Mouse (Mus musculus) small intestine, adult 2 months (tissue): ENCODE results near the gene Camkv. TPM values are rescaled to one million over a fixed set of nuclear protein-coding genes. Genes with fewer than 3 reads are reported as not detected.

ENCODE experiments used
- H3K27ac ChIP-seq: fragments of 200-500 bp; 2 replicates; pipeline ENCODE4 v1.5.1; 2012; ENCODE audit warnings: low read depth, low read length, control low read depth, inconsistent platforms; ENCODE audit not compliant: insufficient read depth
- H3K27me3 ChIP-seq: fragments of 200-500 bp; 2 replicates; pipeline ENCODE4 v1.6.1; 2012; ENCODE audit warnings: mild to moderate bottlenecking, moderate library complexity, low read length, inconsistent platforms; ENCODE audit not compliant: control insufficient read depth, insufficient read depth
- H3K36me3 ChIP-seq: fragments of 200-500 bp; 2 replicates; pipeline ENCODE4 v1.6.1; 2012; ENCODE audit warnings: mild to moderate bottlenecking, low read length, control low read depth, inconsistent platforms; ENCODE audit not compliant: control insufficient read depth, insufficient read depth
- H3K4me1 ChIP-seq: fragments of 200-500 bp; 2 replicates; pipeline ENCODE4 v1.6.1; 2012; ENCODE audit warnings: low read length, inconsistent platforms, mixed read lengths; ENCODE audit not compliant: control insufficient read depth, insufficient read depth, insufficient read length
- H3K4me3 ChIP-seq: fragments of 200-500 bp; 2 replicates; pipeline ENCODE4 v1.5.1; 2012; ENCODE audit warnings: low read depth, mild to moderate bottlenecking, control low read depth, inconsistent platforms, low read length, moderate library complexity
- CTCF ChIP-seq: fragments of 200-500 bp; IDR thresholded peaks from 2 replicates; pipeline ENCODE4 v1.5.1; 2012; ENCODE audit warnings: low read depth, mild to moderate bottlenecking, control low read depth, inconsistent platforms, low read length, moderate library complexity, mixed read lengths; ENCODE audit not compliant: insufficient replicate concordance, insufficient read length; ENCODE audit errors: extremely low read depth
- POLR2A ChIP-seq: fragments of 200-500 bp; IDR thresholded peaks from 2 replicates; pipeline ENCODE4 v1.6.1; 2012; ENCODE audit warnings: low read depth, mild to moderate bottlenecking, control low read depth, inconsistent platforms, low read length, moderate library complexity
- WGBS: fragments of 180-500 bp; shearing (Covaris S2); methylation state at CpG from one replicate; pipeline ENCODE4 v1.1.7; 2018; 5-methylcytosine and 5-hydroxymethylcytosine counted together
- polyA plus RNA-seq: library from polyadenylated mRNA; depleted of rRNA; stranded (reverse); fragments of >200 nt; gene quantifications from 2 replicates; pipeline ENCODE4 v1.2.3, GENCODE M21; 2012

The Camkv gene
- polyA plus RNA-seq, 1 experiment = 0.35 TPM

- WGBS = 72% methylated on average over 10 of the region's 10 CpGs
- Histone ChIP-seq H3K4me3 (no peak overlapping the region), H3K27ac (peak overlapping the region; percentile 98), H3K36me3 (peaks cover 27% of the 10 kb centered on the region), H3K27me3 (no peaks in the 10 kb centered on the region), H3K4me1 (peaks cover 20% of the 10 kb centered on the region; the same call in 1 of the 2 replicates)
- no peak for TF ChIP-seq POLR2A
These were observed 39.2 kb downstream of the Camkv start for GRCm38 (mm10) chr9:107974491-107975171.

- Histone ChIP-seq H3K27ac (peak within 1 kb of the TSS; percentile 98), H3K27me3 (no peaks in the 10 kb centered on the region), H3K4me3 (peak within 1 kb of the TSS; percentile 68), H3K4me1 (peaks cover 20% of the 10 kb centered on the region; the same call in 1 of the 2 replicates), H3K36me3 (peaks cover 35% of the 10 kb centered on the region)
- 41% methylated on average over 12 of the region's 12 CpGs for WGBS
- TF ChIP-seq CTCF (no peak), POLR2A (peak; percentile 53; the same call in 1 of the 2 replicates)
These were observed 40.2 kb downstream of the Camkv start, which contains the start of gene Uba7 for GRCm38 (mm10) chr9:107975399-107976386. TSS of gene Uba7 (plus strand) at chr9:107975505.

DNA sequence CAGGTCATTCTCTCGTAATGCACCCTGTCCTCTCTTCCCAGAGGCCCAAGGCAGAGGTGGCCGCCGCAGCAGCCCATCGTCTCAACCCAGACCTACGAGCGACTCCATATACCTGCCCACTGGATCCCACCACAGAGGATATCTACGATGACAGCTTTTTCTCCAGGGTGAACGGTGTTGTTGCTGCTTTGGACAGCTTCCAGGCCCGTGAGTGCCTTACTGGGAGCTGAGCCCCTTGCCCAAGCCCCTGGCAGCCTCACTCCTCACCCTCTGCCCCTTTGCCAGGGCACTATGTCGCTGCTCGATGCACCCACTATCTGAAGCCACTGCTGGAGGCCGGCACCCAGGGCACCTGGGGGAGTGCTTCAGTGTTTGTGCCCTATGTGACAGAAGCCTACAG, 43.3 kb downstream of the Camkv start:
- WGBS = 94% methylated on average over 12 of the region's 12 CpGs
- Histone ChIP-seq H3K4me3 (no peak overlapping the region), H3K27ac (no peak overlapping the region), H3K4me1 (peaks cover 21% of the 10 kb centered on the region), H3K27me3 (no peaks in the 10 kb centered on the region), H3K36me3 (peaks cover 51% of the 10 kb centered on the region)
- no peak for TF ChIP-seq POLR2A
- TF ChIP-seq CTCF = no peak

DNA sequence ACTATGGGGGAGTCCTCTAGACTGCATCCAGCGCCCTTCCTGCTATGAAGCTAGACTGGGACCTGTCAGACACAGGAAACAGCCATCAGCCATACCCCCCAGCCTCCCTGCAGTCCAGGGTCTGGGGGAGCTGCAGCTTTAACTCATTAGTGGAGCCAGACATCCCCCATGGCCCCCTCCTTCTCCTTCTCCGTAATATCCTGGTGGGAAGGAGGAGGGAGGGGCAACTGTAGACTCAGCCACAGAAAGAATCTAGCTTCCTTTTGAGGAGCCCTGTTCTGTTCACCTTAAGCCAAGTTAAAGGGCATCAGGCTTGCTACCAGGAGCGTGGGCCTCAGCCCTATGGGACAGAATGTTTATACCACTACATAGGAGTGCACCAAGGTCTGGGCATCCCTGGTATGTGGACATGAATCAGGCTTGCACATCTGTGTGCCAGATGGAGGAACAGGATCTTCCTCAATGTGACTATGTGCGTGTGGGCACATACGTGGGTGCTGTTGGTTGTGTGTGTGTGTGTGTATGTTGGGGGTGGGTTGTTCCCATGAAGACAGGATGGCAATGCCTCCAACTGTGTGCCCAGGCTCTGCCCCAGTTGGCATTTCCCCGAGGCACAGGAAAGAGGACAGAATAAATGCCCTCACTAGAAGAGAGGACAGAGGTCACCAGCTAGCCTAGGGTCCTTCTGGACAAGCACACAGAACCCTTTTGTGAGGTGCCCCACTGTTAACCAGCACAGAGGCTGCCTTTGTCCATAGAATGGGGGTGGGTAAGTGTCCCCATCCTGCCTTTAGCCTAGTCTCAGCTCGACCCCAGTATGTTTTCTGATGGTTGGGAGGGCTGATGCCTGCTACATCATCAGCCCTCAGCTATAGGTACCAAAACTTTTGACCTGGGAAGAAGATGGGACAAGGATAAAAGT, 46.5 kb downstream of the Camkv start:
- Histone ChIP-seq H3K4me3 (no peak overlapping the region), H3K27ac (peak overlapping the region; percentile 74), H3K36me3 (peaks cover 54% of the 10 kb centered on the region), H3K27me3 (no peaks in the 10 kb centered on the region), H3K4me1 (peaks cover 21% of the 10 kb centered on the region)
- WGBS = 71% methylated on average over 7 of the region's 7 CpGs
- no peak for TF ChIP-seq POLR2A
- TF ChIP-seq CTCF = no peak

DNA sequence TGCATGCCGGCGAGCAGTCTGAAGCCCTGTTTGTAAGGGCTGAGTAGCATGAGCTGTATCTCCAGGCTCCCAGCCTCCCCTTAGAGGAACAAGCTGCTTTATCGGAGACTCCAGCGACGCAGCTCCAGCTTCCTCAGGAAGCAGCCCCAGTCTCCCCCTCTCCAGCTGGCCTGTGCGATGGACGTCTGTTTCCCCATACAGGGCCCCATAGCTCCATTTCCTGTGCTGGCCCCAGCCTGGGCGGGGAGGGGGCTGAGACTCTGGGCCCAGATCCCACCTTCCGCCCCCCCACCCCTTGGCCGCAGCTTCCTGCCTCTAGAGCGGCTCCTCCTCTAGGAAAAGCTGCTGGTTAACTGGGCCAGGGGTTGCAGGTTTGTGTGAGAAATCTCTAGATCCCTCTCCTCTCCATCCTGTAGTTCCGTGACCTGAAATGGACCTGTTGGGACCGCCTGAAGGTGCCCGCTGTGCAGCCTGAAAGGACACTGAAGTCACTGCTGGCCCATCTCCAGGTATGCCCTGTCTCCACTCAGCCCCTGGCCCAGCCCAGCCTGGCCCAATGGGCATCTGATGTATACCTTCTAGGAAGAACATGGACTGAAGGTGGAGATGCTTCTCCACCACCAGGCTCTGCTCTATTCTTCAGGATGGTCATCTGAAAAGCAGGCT, 47.3 kb downstream of the Camkv start, which contains the start of gene Gm20661:
Gene Gm20661, plus strand, starts transcription at position 378 of the 666 bp plus-strand sequence.
- no peak for TF ChIP-seq POLR2A
- TF ChIP-seq CTCF = no peak
- no peaks in the 10 kb centered on the region for H3K27me3 ChIP-seq
- H3K36me3 ChIP-seq = peaks cover 46% of the 10 kb centered on the region
- peaks cover 18% of the 10 kb centered on the region for H3K4me1 ChIP-seq
- WGBS = 62% methylated on average over 14 of the region's 14 CpGs
- peak within 1 kb of the TSS; percentile 74 for H3K27ac ChIP-seq
- no peak within 1 kb of the TSS for H3K4me3 ChIP-seq

DNA sequence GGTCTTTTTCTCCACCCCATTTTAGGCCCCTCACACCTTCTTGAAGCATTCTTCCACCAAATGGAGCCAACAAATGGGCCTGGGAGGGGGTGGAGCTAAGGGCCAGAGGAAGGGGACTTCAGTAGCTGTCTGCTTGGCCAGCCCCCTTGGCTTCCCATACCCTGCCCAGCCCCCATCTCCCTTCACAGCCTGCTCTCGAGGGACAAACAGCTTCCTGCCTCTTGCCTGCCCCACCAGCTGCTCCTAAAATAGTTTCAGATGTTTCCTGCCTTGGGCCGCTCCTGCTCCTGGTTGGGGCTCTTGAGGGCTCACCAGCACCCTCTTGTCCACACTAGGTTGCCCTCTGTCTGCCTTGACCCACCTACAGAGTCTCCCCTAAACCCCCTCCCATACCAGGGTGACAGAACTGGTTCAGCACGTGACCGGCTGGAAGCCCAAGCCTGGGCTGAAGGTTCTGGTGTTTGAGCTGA, 48.0 kb downstream of the Camkv start:
- Histone ChIP-seq H3K27ac (peak overlapping the region; percentile 74), H3K4me1 (peaks cover 18% of the 10 kb centered on the region), H3K27me3 (no peaks in the 10 kb centered on the region), H3K36me3 (peaks cover 41% of the 10 kb centered on the region), H3K4me3 (no peak overlapping the region)
- WGBS = 63% methylated on average over 4 of the region's 4 CpGs
- TF ChIP-seq CTCF (no peak), POLR2A (no peak)
